Mouse (Mus musculus) hindbrain, postnatal 0 days (tissue): ENCODE measurements around the gene Cyth2. TPM values are rescaled to one million over a fixed set of nuclear protein-coding genes. Genes with fewer than 3 reads are reported as not detected.

Experiments
- ATAC-seq: fragments of 200-750 bp; cut with Nextera tagmentation; 2 replicates; pipeline ENCODE4 v1.8.0; 2017; ENCODE audit warnings: mild to moderate bottlenecking, moderate TSS enrichment, moderate library complexity
- DNase-seq: peaks from one replicate; pipeline ENCODE4 v3.0.0-alpha.2; 2015; ENCODE audit warnings: low spot score
- H3K27ac ChIP-seq: fragments of 300-500 bp; sonication (generic); 2 replicates; pipeline ENCODE4 v1.5.1; 2014; ENCODE audit warnings: mild to moderate bottlenecking
- H3K27me3 ChIP-seq: fragments of 300-500 bp; sonication (generic); 2 replicates; pipeline ENCODE4 v1.6.1; 2014; ENCODE audit warnings: low read length, mixed read lengths; ENCODE audit not compliant: insufficient read depth
- H3K36me3 ChIP-seq: fragments of 300-500 bp; sonication (generic); 2 replicates; pipeline ENCODE4 v1.6.1; 2014; ENCODE audit warnings: low read length, mixed read lengths; ENCODE audit not compliant: insufficient read depth
- H3K4me1 ChIP-seq: fragments of 300-500 bp; sonication (generic); 2 replicates; pipeline ENCODE4 v1.6.1; 2014; ENCODE audit warnings: antibody characterized with exemption, low read length, mixed read lengths; ENCODE audit not compliant: insufficient read depth
- H3K4me2 ChIP-seq: fragments of 300-500 bp; sonication (generic); 2 replicates; pipeline ENCODE4 v1.6.1; 2014; ENCODE audit warnings: low read depth, mild to moderate bottlenecking, low read length, moderate library complexity, mixed read lengths
- H3K4me3 ChIP-seq: fragments of 300-500 bp; sonication (generic); 2 replicates; pipeline ENCODE4 v1.5.1; 2014; ENCODE audit warnings: low read length
- H3K9ac ChIP-seq: fragments of 300-500 bp; sonication (generic); replicated peaks from 2 replicates; pipeline ENCODE4 v1.6.1; 2014; ENCODE audit warnings: mild to moderate bottlenecking, low read length, moderate library complexity, mixed read lengths
- H3K9me3 ChIP-seq: fragments of 300-500 bp; sonication (generic); 2 replicates; pipeline ENCODE4 v1.6.1; 2016; ENCODE audit warnings: low read length, mixed read lengths
- CTCF ChIP-seq: IDR thresholded peaks from 2 replicates; pipeline ENCODE4 v1.5.1; 2016; ENCODE audit warnings: antibody characterized with exemption, control low read depth, low read depth
- WGBS: fragments of 180-500 bp; shearing (Covaris S2); extraction: QIAGEN DNeasy Blood & Tissue Kit; methylation state at CpG from one replicate; pipeline ENCODE4 v1.1.7; 2014; 5-methylcytosine and 5-hydroxymethylcytosine counted together
- polyA plus RNA-seq: library from polyadenylated mRNA; unstranded; fragments of >200 nt; fragmentation: Nextera tagmentation; extraction: Ambion mirVana; gene quantifications from 2 replicates; pipeline ENCODE4 v1.2.1, GENCODE M21; 2015
- total RNA-seq: library from RNA; depleted of rRNA; stranded (reverse); fragments of >200 nt; gene quantifications from 2 replicates; pipeline ENCODE4 v1.2.3, GENCODE M21; 2014

Cyth2 gene
- total and polyA plus RNA-seq, 2 experiments from 2014 or later, result 216 to 221 TPM

- peaks cover 28% of the 10 kb centered on the region for H3K36me3 ChIP-seq
- H3K9ac ChIP-seq, result peak overlapping the region; percentile 90
- DNase-seq (peak; percentile 82), ATAC-seq (peak; percentile 30)
- H3K4me1 ChIP-seq, result peaks cover 6% of the 10 kb centered on the region; the same call in 1 of the 2 replicates
- WGBS, result 14% methylated on average over 17 of the region's 17 CpGs
- H3K4me2 ChIP-seq, result peak overlapping the region; percentile 86
- peak overlapping the region; percentile 98 for H3K27ac ChIP-seq
- peak overlapping the region; percentile 93 for H3K4me3 ChIP-seq
- no peaks in the 10 kb centered on the region for H3K27me3 ChIP-seq
- H3K9me3 ChIP-seq, result no peaks in the 10 kb centered on the region
- TF ChIP-seq CTCF, result no peak
These were observed 27.5 kb downstream of the Cyth2 start for GRCm38 (mm10) chr7:45786661-45787413.

- H3K4me1 ChIP-seq, result peaks cover 6% of the 10 kb centered on the region; the same call in 1 of the 2 replicates
- H3K9ac ChIP-seq, result peak overlapping the region; percentile 90
- H3K36me3 ChIP-seq, result peaks cover 28% of the 10 kb centered on the region
- no peaks in the 10 kb centered on the region for H3K27me3 ChIP-seq
- DNase-seq (peak; percentile 91), ATAC-seq (peak; percentile 60)
- peak overlapping the region; percentile 93 for H3K4me3 ChIP-seq
- no peak for TF ChIP-seq CTCF
- 1% methylated on average over 14 of the region's 14 CpGs for WGBS
- H3K9me3 ChIP-seq, result no peaks in the 10 kb centered on the region
- H3K27ac ChIP-seq, result peak overlapping the region; percentile 98
- H3K4me2 ChIP-seq, result peak overlapping the region; percentile 86
These were observed 28.2 kb downstream of the Cyth2 start for GRCm38 (mm10) chr7:45786136-45786578.

GRCm38 (mm10) chr7:45785388-45786135 lies 28.8 kb downstream of the Cyth2 start:
- peak overlapping the region; percentile 90 for H3K9ac ChIP-seq
- peaks cover 6% of the 10 kb centered on the region; the same call in 1 of the 2 replicates for H3K4me1 ChIP-seq
- WGBS, result 0% methylated on average over 34 of the region's 42 CpGs
- H3K4me2 ChIP-seq, result peak overlapping the region; percentile 86
- ATAC-seq (peak; percentile 46), DNase-seq (peak; percentile 76)
- H3K27ac ChIP-seq, result peak overlapping the region; percentile 98
- no peaks in the 10 kb centered on the region for H3K27me3 ChIP-seq
- no peak; the same call in 1 of the 2 replicates for TF ChIP-seq CTCF
- H3K36me3 ChIP-seq, result peaks cover 22% of the 10 kb centered on the region
- no peaks in the 10 kb centered on the region for H3K9me3 ChIP-seq
- peak overlapping the region; percentile 93 for H3K4me3 ChIP-seq

- TF ChIP-seq CTCF, result 0 out of 2 replicates have a peak, but pooled peaks have one; percentile 1
- no peaks in the 10 kb centered on the region for H3K27me3 ChIP-seq
- peak within 1 kb of the TSS; percentile 93 for H3K4me3 ChIP-seq
- peak within 1 kb of the TSS; percentile 86 for H3K4me2 ChIP-seq
- peak; percentile 98 for DNase-seq
- WGBS, result 11% methylated on average over 20 of the region's 20 CpGs
- peaks cover 18% of the 10 kb centered on the region for H3K36me3 ChIP-seq
- peak within 1 kb of the TSS; percentile 98 for H3K27ac ChIP-seq
- peak; percentile 81 for ATAC-seq
- peak within 1 kb of the TSS; percentile 90 for H3K9ac ChIP-seq
- H3K4me1 ChIP-seq, result peaks cover 6% of the 10 kb centered on the region; the same call in 1 of the 2 replicates
- H3K9me3 ChIP-seq, result no peaks in the 10 kb centered on the region
These were observed 29.6 kb downstream of the Cyth2 start, which contains the start of gene Sult2b1 for GRCm38 (mm10) chr7:45784524-45785372. Gene Sult2b1 (minus strand): TSS chr7:45784669.

- H3K4me1 ChIP-seq, result peaks cover 6% of the 10 kb centered on the region; the same call in 1 of the 2 replicates
- peaks cover 8% of the 10 kb centered on the region; the same call in 1 of the 2 replicates for H3K36me3 ChIP-seq
- peak; percentile 85 for DNase-seq
- peak within 1 kb of the TSS; percentile 90 for H3K9ac ChIP-seq
- 1% methylated on average over 38 of the region's 38 CpGs for WGBS
- peak within 1 kb of the TSS; percentile 98 for H3K27ac ChIP-seq
- TF ChIP-seq CTCF, result peak; percentile 45
- no peaks in the 10 kb centered on the region for H3K27me3 ChIP-seq
- ATAC-seq, result peak; percentile 44
- no peaks in the 10 kb centered on the region for H3K9me3 ChIP-seq
- H3K4me2 ChIP-seq, result peak within 1 kb of the TSS; percentile 86
- H3K4me3 ChIP-seq, result peak within 1 kb of the TSS; percentile 93
These were observed 30.8 kb downstream of the Cyth2 start, which contains the start of gene Lmtk3 for GRCm38 (mm10) chr7:45783511-45784091. Gene Lmtk3 (plus strand): TSS chr7:45783738.
